Mouse (Mus musculus): Measurements from ENCODE around the gene Atoh7. TPM values are rescaled to one million over a fixed set of nuclear protein-coding genes. Genes with fewer than 3 reads are reported as not detected.

The Atoh7 gene
- polyA plus RNA-seq, 1 experiment from 2014 or later: not detected

- H3K4me2 ChIP-seq (replicated peaks; ENCODE audit: low read depth, low read length): no peak overlapping the region
- WGBS: 68% methylated on average over 9 of the region's 10 CpGs
- no peak for ATAC-seq (ENCODE audit: low FRiP score, low TSS enrichment)
- H3K9ac ChIP-seq (replicated peaks; ENCODE audit: low read length): no peak overlapping the region
- 0 out of 2 replicates have a peak, but pooled peaks cover 10% of the 10 kb centered on the region for H3K4me1 ChIP-seq (ENCODE audit: insufficient read depth, low read length)
- no peaks in the 10 kb centered on the region for H3K9me3 ChIP-seq (ENCODE audit: low read length)
- H3K36me3 ChIP-seq (ENCODE audit: insufficient read depth, low read length): no peaks in the 10 kb centered on the region
- H3K4me3 ChIP-seq (ENCODE audit: low read length): no peak overlapping the region
- H3K27ac ChIP-seq (ENCODE audit: low read length): no peak overlapping the region
- peaks cover 9% of the 10 kb centered on the region for H3K27me3 ChIP-seq (ENCODE audit: insufficient read depth, low read length)
Observed at GRCm38 (mm10) chr10:63092616-63093550, 6.6 kb upstream of the Atoh7 start.

DNA sequence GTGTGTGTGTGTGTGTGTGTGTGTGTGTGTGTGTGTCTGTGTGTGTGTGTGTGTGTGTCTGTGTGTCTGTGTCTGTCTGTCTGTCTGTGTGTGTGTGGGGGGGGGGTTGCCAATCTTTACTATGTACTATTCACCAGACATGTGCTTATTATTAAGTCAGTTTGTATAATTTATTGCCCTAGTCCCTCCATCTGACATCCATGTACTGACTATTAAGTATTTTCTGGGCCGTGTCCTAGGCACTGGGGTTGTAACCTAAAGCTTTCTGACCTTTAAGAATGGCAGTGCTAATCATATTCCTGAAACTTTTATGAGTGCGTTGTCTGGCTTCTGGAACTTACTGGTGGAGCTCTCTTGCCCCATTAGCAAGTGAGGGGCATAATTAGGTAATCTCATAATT, 2.7 kb upstream of the Atoh7 start:
- 54% methylated on average over 2 of the region's 2 CpGs for WGBS

DNA sequence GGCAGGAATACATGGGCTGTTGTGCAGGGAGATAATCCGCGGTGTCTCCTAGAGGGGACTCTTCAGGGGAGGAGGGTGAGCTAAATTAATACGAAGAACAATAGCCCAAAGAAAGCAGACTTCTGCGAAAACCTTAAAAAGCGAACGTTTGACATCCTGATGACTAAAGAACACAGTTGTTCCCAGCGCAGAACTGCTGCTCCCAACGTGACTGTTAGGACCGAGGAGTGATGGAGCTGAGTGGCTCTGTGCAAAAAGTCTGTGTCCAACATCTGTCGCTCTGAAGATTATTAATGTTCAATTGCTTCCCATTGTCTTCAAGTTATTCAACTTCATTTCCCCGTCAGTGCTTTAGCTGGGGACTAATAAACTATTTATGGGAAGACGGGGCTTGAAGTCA, 1.3 kb upstream of the Atoh7 start:
- 62% methylated on average over 12 of the region's 12 CpGs for WGBS
- Histone ChIP-seq H3K9ac (replicated peaks; ENCODE audit: low read length) (no peak overlapping the region), H3K9me3 (ENCODE audit: low read length) (no peaks in the 10 kb centered on the region), H3K36me3 (ENCODE audit: insufficient read depth, low read length) (no peaks in the 10 kb centered on the region), H3K4me3 (ENCODE audit: low read length) (no peak overlapping the region), H3K27ac (ENCODE audit: low read length) (no peak overlapping the region), H3K27me3 (ENCODE audit: insufficient read depth, low read length) (peaks cover 41% of the 10 kb centered on the region), H3K4me1 (ENCODE audit: insufficient read depth, low read length) (peaks cover 6% of the 10 kb centered on the region; the same call in 1 of the 2 replicates), H3K4me2 (replicated peaks; ENCODE audit: low read depth, low read length) (no peak overlapping the region)
- no peak for ATAC-seq (ENCODE audit: low FRiP score, low TSS enrichment)

More for the DNA sequence above, 2.7 kb upstream of the Atoh7 start:
- ATAC-seq (ENCODE audit: low FRiP score, low TSS enrichment): no peak
- Histone ChIP-seq H3K36me3 (ENCODE audit: insufficient read depth, low read length) (no peaks in the 10 kb centered on the region), H3K9ac (replicated peaks; ENCODE audit: low read length) (no peak overlapping the region), H3K9me3 (ENCODE audit: low read length) (no peaks in the 10 kb centered on the region), H3K4me2 (replicated peaks; ENCODE audit: low read depth, low read length) (no peak overlapping the region), H3K27me3 (ENCODE audit: insufficient read depth, low read length) (peaks cover 40% of the 10 kb centered on the region), H3K4me1 (ENCODE audit: insufficient read depth, low read length) (peaks cover 6% of the 10 kb centered on the region; the same call in 1 of the 2 replicates), H3K4me3 (ENCODE audit: low read length) (no peak overlapping the region), H3K27ac (ENCODE audit: low read length) (no peak overlapping the region)

DNA sequence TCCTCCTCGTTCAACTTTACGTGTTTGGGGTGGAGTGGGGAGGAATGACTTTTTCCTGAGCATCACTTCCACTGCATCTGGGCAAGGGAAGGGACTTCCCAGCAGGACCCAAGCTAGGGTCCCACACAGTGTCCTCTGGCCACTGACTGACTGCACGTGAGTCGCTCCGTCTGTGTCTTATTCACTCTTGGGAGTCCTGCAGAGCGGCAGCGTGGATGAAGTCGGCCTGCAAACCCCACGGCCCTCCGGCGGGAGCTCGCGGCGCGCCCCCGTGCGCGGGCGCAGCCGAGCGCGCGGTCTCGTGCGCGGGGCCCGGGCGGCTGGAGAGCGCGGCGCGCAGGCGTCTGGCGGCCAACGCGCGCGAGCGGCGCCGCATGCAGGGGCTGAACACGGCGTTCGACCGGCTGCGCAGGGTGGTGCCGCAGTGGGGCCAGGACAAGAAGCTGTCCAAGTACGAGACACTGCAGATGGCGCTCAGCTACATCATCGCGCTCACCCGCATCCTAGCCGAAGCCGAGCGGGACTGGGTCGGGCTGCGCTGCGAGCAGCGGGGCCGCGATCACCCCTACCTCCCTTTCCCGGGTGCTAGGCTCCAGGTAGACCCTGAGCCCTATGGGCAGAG, 601 bp downstream of the Atoh7 start:
- Histone ChIP-seq H3K4me2 (replicated peaks; ENCODE audit: low read depth, low read length) (peak overlapping the region; percentile 88), H3K9ac (replicated peaks; ENCODE audit: low read length) (peak overlapping the region; percentile 70), H3K4me1 (ENCODE audit: insufficient read depth, low read length) (peaks cover 6% of the 10 kb centered on the region; the same call in 1 of the 2 replicates), H3K4me3 (ENCODE audit: low read length) (peak overlapping the region; percentile 63), H3K9me3 (ENCODE audit: low read length) (no peaks in the 10 kb centered on the region; the same call in 1 of the 2 replicates), H3K27me3 (ENCODE audit: insufficient read depth, low read length) (peaks cover 41% of the 10 kb centered on the region), H3K36me3 (ENCODE audit: insufficient read depth, low read length) (no peaks in the 10 kb centered on the region), H3K27ac (ENCODE audit: low read length) (no peak overlapping the region)
- under 1% methylated on average over 62 of the region's 62 CpGs for WGBS
- peak; percentile 90 for ATAC-seq (ENCODE audit: low FRiP score, low TSS enrichment)

DNA sequence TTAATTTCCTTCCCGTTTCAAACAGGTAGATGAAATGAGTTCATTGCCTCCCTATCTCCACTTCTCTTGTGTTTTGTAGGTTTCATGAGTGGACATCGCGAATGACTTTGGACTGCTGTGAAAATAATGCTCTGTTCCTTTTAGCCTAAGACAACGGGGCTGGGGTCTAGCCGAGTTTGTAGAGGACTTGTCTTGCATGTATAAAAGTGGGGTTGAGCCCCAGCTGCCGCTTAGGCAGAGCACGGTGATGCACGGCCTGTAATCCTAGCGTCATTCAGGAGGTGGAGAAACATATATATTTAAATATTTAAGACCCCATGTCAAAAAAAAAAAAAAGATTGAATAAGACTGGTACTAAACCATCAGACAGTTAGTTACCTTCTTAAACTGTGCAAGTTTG, 1.2 kb downstream of the Atoh7 start:
- H3K27ac ChIP-seq (ENCODE audit: low read length): no peak overlapping the region
- peaks cover 6% of the 10 kb centered on the region; the same call in 1 of the 2 replicates for H3K4me1 ChIP-seq (ENCODE audit: insufficient read depth, low read length)
- H3K4me2 ChIP-seq (replicated peaks; ENCODE audit: low read depth, low read length): peak overlapping the region; percentile 88
- H3K9me3 ChIP-seq (ENCODE audit: low read length): no peaks in the 10 kb centered on the region; the same call in 1 of the 2 replicates
- peaks cover 41% of the 10 kb centered on the region for H3K27me3 ChIP-seq (ENCODE audit: insufficient read depth, low read length)
- H3K4me3 ChIP-seq (ENCODE audit: low read length): peak overlapping the region; percentile 63
- H3K9ac ChIP-seq (replicated peaks; ENCODE audit: low read length): peak overlapping the region; percentile 70
- 11% methylated on average over 9 of the region's 9 CpGs for whole genome bisulfite sequencing
- no peak for ATAC-seq (ENCODE audit: low FRiP score, low TSS enrichment)
- no peaks in the 10 kb centered on the region for H3K36me3 ChIP-seq (ENCODE audit: insufficient read depth, low read length)

- Histone ChIP-seq H3K9me3 (ENCODE audit: low read length) (peaks cover 7% of the 10 kb centered on the region; the same call in 1 of the 2 replicates), H3K27me3 (ENCODE audit: insufficient read depth, low read length) (no peaks in the 10 kb centered on the region), H3K4me2 (replicated peaks; ENCODE audit: low read depth, low read length) (no peak overlapping the region), H3K4me3 (ENCODE audit: low read length) (no peak overlapping the region), H3K4me1 (ENCODE audit: insufficient read depth, low read length) (no peaks in the 10 kb centered on the region), H3K9ac (replicated peaks; ENCODE audit: low read length) (no peak overlapping the region), H3K27ac (ENCODE audit: low read length) (no peak overlapping the region), H3K36me3 (ENCODE audit: insufficient read depth, low read length) (no peaks in the 10 kb centered on the region)
- no peak; the same call in 1 of the 2 replicates for ATAC-seq (ENCODE audit: low FRiP score, low TSS enrichment)
- 51% methylated on average over 5 of the region's 5 CpGs for WGBS
Observed at GRCm38 (mm10) chr10:63113027-63113604, 13.7 kb downstream of the Atoh7 start.

DNA sequence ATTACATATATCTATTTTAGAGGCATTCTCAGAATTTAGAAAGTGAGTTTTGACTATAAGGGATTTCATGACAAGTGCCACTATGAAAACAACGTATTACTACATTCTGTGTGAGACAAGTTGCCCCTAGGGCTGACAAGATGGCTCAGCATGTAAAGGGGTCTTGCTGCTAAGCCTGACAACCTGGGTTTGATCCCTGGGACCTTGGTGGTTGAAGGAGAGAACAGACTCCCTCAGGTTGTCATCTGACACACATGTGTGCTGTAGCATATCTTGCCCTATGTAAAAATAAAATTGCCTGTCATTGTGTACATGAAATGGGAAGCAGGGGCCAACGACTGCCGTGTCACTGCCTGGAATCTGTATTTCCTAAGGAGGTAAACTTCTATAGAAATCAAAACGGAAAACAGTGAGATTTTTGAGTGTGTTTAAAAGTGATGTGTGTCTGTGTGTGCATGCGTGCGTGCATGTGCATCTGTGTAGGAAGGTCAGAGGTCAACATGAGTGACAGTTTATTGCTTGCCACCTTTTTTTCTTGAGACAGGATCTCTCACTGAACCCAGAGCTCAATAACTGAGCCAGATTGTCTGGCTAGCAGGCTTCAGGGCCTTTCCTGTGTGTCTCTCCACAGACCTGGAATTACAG, 14.4 kb downstream of the Atoh7 start:
- no peaks in the 10 kb centered on the region for H3K4me1 ChIP-seq (ENCODE audit: insufficient read depth, low read length)
- H3K27me3 ChIP-seq (ENCODE audit: insufficient read depth, low read length): no peaks in the 10 kb centered on the region
- no peak overlapping the region for H3K9ac ChIP-seq (replicated peaks; ENCODE audit: low read length)
- no peak overlapping the region for H3K4me2 ChIP-seq (replicated peaks; ENCODE audit: low read depth, low read length)
- H3K9me3 ChIP-seq (ENCODE audit: low read length): peaks cover 7% of the 10 kb centered on the region; the same call in 1 of the 2 replicates
- H3K27ac ChIP-seq (ENCODE audit: low read length): no peak overlapping the region
- no peak overlapping the region for H3K4me3 ChIP-seq (ENCODE audit: low read length)
- no peak for ATAC-seq (ENCODE audit: low FRiP score, low TSS enrichment)
- 86% methylated on average over 6 of the region's 6 CpGs for WGBS
- H3K36me3 ChIP-seq (ENCODE audit: insufficient read depth, low read length): no peaks in the 10 kb centered on the region

GRCm38 (mm10) chr10:63115881-63116280, 16.4 kb downstream of the Atoh7 start:
- no peak overlapping the region for H3K4me3 ChIP-seq (ENCODE audit: low read length)
- WGBS: 88% methylated on average over 15 of the region's 15 CpGs
- H3K4me2 ChIP-seq (replicated peaks; ENCODE audit: low read depth, low read length): no peak overlapping the region
- no peak overlapping the region for H3K27ac ChIP-seq (ENCODE audit: low read length)
- H3K4me1 ChIP-seq (ENCODE audit: insufficient read depth, low read length): no peaks in the 10 kb centered on the region
- ATAC-seq (ENCODE audit: low FRiP score, low TSS enrichment): no peak
- H3K36me3 ChIP-seq (ENCODE audit: insufficient read depth, low read length): no peaks in the 10 kb centered on the region
- no peaks in the 10 kb centered on the region for H3K27me3 ChIP-seq (ENCODE audit: insufficient read depth, low read length)
- peaks cover 7% of the 10 kb centered on the region; the same call in 1 of the 2 replicates for H3K9me3 ChIP-seq (ENCODE audit: low read length)
- no peak overlapping the region for H3K9ac ChIP-seq (replicated peaks; ENCODE audit: low read length)

DNA sequence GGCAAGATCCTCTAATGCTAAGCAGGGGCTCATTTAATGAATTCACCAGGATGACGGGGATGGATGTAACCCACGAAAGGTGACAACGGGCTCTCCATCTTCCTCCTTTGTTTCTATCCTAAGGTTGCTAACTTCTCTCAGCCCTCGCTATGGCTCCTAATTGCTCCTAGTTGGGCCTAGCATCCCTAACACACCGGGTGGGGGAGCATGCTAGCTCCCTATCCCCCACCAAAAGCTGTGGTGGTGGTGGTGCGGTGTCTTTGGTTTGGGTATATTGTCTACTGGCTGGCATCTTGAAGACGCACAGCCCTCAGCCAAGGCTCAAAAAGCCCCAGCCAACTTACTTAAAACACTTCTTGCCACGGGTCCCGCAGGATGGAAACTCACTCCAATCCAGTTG, 16.9 kb downstream of the Atoh7 start:
- no peak overlapping the region for H3K9ac ChIP-seq (replicated peaks; ENCODE audit: low read length)
- no peaks in the 10 kb centered on the region for H3K36me3 ChIP-seq (ENCODE audit: insufficient read depth, low read length)
- H3K4me2 ChIP-seq (replicated peaks; ENCODE audit: low read depth, low read length): no peak overlapping the region
- 92% methylated on average over 9 of the region's 9 CpGs for WGBS
- H3K4me3 ChIP-seq (ENCODE audit: low read length): no peak overlapping the region
- ATAC-seq (ENCODE audit: low FRiP score, low TSS enrichment): no peak
- H3K9me3 ChIP-seq (ENCODE audit: low read length): peaks cover 3% of the 10 kb centered on the region; the same call in 1 of the 2 replicates
- H3K27me3 ChIP-seq (ENCODE audit: insufficient read depth, low read length): no peaks in the 10 kb centered on the region
- H3K4me1 ChIP-seq (ENCODE audit: insufficient read depth, low read length): no peaks in the 10 kb centered on the region
- H3K27ac ChIP-seq (ENCODE audit: low read length): no peak overlapping the region

All from kidney, embryonic 16.5 days (tissue).